Mouse (Mus musculus) urinary bladder, postnatal 14 days (tissue): Measurements from ENCODE around the gene Trim67.

Experiments
- DNase-seq: peaks from one replicate; pipeline ENCODE4 v3.0.0; 2021; ENCODE audit warnings: low spot score

The Trim67 gene

DNA sequence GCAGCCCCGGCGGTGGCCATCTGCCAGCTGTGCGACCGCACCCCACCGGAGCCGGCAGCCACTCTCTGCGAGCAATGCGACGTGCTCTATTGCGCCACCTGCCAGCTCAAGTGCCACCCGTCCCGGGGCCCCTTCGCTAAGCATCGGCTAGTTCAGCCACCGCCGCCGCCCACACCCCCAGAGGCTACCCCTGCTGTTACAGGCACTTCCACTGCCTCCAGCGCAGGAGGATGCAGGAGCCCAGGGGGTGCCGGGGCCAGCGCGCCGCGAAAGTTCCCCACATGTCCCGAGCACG, 1.5 kb downstream of the Trim67 start:
- peak; percentile 24 for DNase-seq

- DNase-seq: no peak
These were observed 3.0 kb downstream of the Trim67 start for GRCm38 (mm10) chr8:124795781-124796488.

GRCm38 (mm10) chr8:124800542-124800941, 7.7 kb downstream of the Trim67 start:
- no peak for DNase-seq

DNA sequence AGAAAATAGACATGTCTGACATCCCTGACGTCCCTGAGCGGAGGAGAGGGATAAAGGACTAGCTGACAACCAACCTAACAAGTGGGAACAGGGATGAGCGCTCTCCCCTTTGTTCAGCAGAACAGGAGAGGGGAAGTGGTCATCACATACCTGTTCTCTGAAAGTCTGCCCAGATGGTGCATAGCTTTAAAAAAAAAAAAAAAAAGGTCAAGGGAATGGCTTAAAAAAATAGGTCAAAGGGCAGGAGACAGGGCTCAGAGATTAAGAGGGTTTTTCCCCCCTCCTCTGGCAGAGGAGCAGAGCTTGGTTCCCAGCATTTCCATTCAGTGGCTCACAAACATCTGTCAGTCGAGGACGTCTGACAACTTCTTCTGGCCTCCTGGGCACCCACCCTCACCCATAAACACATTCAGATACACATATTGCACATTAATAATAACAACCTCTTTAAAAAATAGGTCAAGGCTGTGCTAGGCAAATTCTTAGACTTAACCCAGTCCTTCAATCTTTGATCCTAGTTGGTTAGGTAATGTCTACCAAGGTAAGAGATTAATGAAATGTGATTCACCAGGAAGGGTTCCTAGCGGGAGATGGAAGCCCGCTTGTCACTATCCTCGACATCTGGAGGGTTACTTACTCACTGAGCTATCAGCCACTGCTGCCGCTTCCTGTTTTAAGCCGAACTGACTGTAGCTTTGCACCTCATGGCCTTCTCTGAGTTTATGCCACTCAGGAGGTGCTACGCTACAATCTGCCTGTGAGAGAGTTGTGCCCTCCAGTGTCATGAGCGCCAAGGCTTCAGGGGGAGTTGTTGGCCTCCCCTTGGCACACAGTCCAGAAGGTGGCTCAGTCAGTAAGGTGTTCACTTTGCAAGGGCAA, 11.2 kb downstream of the Trim67 start:
- no peak for DNase-seq

- no peak for DNase-seq
These were observed 13.1 kb downstream of the Trim67 start for GRCm38 (mm10) chr8:124805990-124806389.

GRCm38 (mm10) chr8:124809419-124809818, 16.5 kb downstream of the Trim67 start:
- no peak for DNase-seq

- DNase-seq: no peak
These were observed 17.2 kb downstream of the Trim67 start for GRCm38 (mm10) chr8:124810056-124810610.

DNA sequence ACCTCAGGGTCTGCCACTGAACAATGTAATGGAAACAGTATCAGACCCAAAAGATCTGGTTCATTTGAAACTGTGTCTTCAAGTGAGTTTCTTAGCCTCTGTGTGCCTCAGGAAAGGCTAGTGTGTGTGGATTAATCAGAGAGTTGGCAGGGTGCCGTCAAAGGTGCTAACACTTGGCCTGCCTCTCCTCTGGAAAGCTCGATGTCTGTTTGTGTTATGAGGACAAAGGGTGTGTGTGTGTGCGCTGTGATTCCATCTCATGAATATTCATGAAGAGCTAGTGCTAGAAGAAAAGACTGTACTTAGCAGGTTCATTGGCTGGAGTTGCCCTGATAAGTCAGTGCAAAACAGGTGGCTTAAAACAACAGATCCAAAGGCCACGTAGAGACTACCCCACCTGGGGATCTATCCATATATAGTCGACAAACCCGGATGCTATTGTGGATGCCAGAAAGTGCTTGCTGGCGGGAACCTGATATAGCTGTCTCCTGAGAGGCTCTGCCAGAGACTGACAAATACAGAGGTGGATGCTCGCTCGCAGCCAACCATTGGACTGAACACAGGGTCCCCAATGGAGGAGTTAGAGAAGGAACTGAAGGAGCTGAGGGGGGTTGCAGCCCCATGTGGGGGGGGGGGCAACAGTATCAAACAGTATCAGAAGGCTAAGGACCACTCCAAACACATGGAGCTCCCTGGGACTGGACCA, 17.9 kb downstream of the Trim67 start:
- no peak for DNase-seq

DNA sequence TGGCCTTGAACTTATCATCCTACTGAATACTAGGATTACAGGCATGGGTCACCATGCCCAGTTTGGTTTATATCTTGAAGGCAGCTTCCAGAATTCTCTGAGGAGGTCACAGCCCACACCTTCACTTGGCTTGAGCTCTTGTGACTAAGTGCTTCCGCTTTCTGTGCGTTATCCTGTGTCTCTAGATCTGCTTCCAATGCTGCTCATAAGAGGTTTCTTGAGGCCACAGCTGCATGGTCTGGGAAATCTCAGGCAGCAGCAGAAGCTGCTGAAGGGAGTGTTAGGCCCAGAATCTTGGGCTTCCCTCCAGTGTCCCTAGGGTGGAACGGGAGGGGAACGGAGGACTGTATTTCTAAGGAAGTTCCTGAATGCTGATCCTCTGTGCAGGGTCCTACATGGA, 20.4 kb downstream of the Trim67 start:
- DNase-seq: no peak

- DNase-seq: no peak
These were observed 23.0 kb downstream of the Trim67 start for GRCm38 (mm10) chr8:124815870-124816269.

- DNase-seq: no peak
These were observed 24.0 kb downstream of the Trim67 start for GRCm38 (mm10) chr8:124816866-124817265.

DNA sequence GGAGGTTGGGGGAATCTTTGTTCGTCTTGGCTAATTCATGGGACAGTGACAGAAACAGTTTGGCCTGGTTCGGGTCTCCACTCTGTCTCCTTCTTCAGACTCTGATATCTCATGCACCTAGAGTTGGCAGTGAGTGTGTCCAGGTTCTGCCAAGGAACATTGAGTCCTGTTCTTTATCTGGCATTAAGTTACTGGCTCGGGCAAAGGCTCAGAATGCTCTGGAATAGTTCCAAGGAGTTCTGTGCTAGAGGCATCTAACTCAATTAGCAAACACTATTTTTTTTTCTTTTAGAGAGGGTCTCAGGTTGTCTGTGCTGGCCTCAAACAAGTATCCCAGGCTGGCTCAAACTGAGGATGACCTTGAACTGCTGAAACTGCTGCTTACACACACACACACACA, 24.5 kb downstream of the Trim67 start:
- peak; percentile 26 for DNase-seq

GRCm38 (mm10) chr8:124819612-124820115, 26.8 kb downstream of the Trim67 start:
- DNase-seq: no peak

- DNase-seq: no peak
These were observed 27.2 kb downstream of the Trim67 start for GRCm38 (mm10) chr8:124820125-124820524.

DNA sequence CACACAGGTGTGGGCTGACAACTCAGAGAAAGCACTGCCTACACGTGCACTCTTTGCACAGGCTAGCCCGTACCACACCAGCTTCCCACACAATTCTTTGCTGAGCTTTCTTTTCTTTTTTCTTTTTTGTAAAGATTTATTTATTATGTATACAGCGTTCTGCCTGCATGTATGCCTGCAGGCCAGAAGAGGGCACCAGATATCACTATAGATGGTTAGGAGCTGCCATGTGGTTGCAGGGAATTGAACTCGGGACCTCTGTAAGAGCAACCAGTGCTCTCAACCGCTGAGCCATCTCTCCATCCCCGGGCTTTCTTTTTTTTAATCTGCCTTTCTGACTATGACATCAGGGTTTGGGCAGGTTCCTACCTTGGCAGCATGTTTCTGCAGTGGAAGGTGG, 30.6 kb downstream of the Trim67 start:
- DNase-seq: no peak

DNA sequence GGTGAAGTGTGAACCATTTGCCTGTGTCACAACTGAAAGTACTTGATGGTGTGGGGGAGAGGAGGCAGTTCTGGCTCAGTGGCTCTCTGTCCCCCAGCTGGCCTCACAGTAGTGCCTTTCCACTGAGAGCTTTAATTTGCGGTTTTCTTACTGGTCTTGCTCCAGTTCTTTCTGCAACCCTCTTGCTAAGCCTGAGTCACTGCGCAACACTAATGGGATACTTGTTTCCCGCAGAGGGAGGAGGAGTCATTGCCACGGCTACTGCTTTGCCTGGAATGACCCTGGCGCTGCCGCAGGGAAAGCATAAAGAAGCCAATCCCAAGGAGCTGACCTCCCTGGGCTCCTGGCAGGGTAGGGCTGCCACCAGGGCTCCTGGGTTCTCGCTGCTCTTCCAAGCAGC, 33.8 kb downstream of the Trim67 start:
- no peak for DNase-seq

GRCm38 (mm10) chr8:124827387-124827786, 34.5 kb downstream of the Trim67 start:
- DNase-seq: peak; percentile 45

GRCm38 (mm10) chr8:124828561-124829240, 35.8 kb downstream of the Trim67 start:
- DNase-seq: no peak

DNA sequence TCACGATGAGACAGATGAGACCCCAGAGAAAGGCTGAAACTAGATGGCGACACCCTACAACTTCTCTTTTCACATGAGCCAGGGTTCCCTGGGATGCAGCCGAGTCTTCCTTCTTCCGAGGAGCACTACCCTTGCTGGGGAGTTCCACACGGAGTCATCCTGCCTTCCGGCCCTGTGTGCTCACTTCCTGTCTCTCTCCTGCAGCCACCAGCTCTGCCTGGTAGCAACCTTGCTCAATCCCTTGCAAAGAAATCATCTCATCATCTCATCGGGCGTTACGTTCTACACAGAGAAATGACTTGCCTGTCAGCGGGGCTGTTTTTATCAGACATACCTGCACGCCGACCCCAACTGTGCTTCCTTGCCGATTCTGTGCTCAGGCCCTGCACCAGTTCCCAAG, 37.2 kb downstream of the Trim67 start:
- DNase-seq: no peak

GRCm38 (mm10) chr8:124831531-124831930, 38.6 kb downstream of the Trim67 start:
- DNase-seq: no peak

- no peak for DNase-seq
These were observed 39.0 kb downstream of the Trim67 start for GRCm38 (mm10) chr8:124831941-124832340.
